Comparison of ENCODE assay signal across 14 mouse cellular contexts in genomic region chr11:103372561-103372960, GRCm38 (mm10). TPM values are rescaled to one million over a fixed set of nuclear protein-coding genes. Genes with fewer than 3 reads are reported as not detected.
DNase-seq lines count a peak whose midpoint lies in the region; ATAC-seq and TF ChIP-seq lines count a peak whose summit lies in the region.
"Had no signal": no experiment of that assay in that cellular context is flagged by ENCODE, and none has a peak within 500 bp of the region (broad histone marks: within the 10 kb centered on the region; RNA-seq: fewer than 3 reads in every experiment).

No protein-coding gene starts in this region.

- no peak for TF ChIP-seq CTCF in heart, postnatal 0 days (IDR thresholded peaks at IDR 0.05; ENCODE audit: low read depth)

- DNase-seq in heart, postnatal 0 days (ENCODE audit: low spot score), result no peak
- DNase-seq in lung, postnatal 36 days, result no peak
- no peak for DNase-seq in adrenal gland, adult 18-20 months (ENCODE audit: low spot score in 2 of 2)
- DNase-seq in liver, embryonic 11.5 days (ENCODE audit: low spot score), result no peak
- DNase-seq: liver, postnatal 0 days had no signal

- no peak overlapping the region for H3K9ac ChIP-seq in heart, postnatal 0 days (replicated peaks; ENCODE audit: low read depth, low read length)
- no peak overlapping the region for H3K9ac ChIP-seq in heart, embryonic 12.5 days
- no peak overlapping the region for H3K9ac ChIP-seq in lung, embryonic 15.5 days
- no peak overlapping the region for H3K9ac ChIP-seq in liver, embryonic 11.5 days (ENCODE audit: low read depth, low read length)
- H3K9ac ChIP-seq: limb, embryonic 13.5 days; liver, postnatal 0 days had no signal

- no peak overlapping the region for H3K4me2 ChIP-seq in heart, postnatal 0 days (ENCODE audit: low read depth, low read length)
- H3K4me2 ChIP-seq in heart, embryonic 12.5 days, result no peak overlapping the region
- no peak overlapping the region for H3K4me2 ChIP-seq in lung, embryonic 15.5 days
- H3K4me2 ChIP-seq in liver, embryonic 11.5 days, result no peak overlapping the region
- H3K4me2 ChIP-seq: limb, embryonic 13.5 days had no signal

- H3K4me3 ChIP-seq in heart, postnatal 0 days (ENCODE audit: low read depth, low read length), result no peak overlapping the region
- no peak overlapping the region for H3K4me3 ChIP-seq in heart, embryonic 12.5 days
- no peak overlapping the region for H3K4me3 ChIP-seq in lung, embryonic 15.5 days
- no peak overlapping the region for H3K4me3 ChIP-seq in macrophage (ENCODE audit: inconsistent target)
- no peak overlapping the region for H3K4me3 ChIP-seq in liver, embryonic 11.5 days (ENCODE audit: low read depth, low read length)
- H3K4me3 ChIP-seq: limb, embryonic 13.5 days; midbrain, embryonic 10.5 days; myocyte had no signal

- H3K27ac ChIP-seq in heart, postnatal 0 days (ENCODE audit: low read depth), result peak overlapping the region; percentile 32; the same call in 1 of the 2 replicates
- H3K27ac ChIP-seq in heart, embryonic 12.5 days (ENCODE audit: poor library complexity, severe bottlenecking), result no peak overlapping the region
- peak overlapping the region; percentile 82 for H3K27ac ChIP-seq in lung, embryonic 15.5 days
- H3K27ac ChIP-seq in macrophage, result 0 out of 2 replicates have a peak overlapping the region, but pooled peaks have one; percentile 13
- no peak overlapping the region for H3K27ac ChIP-seq in liver, embryonic 11.5 days (ENCODE audit: low read depth, low read length)
- H3K27ac ChIP-seq: limb, embryonic 13.5 days had no signal

- peaks cover 88% of the 10 kb centered on the region for H3K79me2 ChIP-seq in macrophage (ENCODE audit: inconsistent target)

- no peak for TF ChIP-seq EP300 in heart, postnatal 0 days (IDR thresholded peaks at IDR 0.05; ENCODE audit: low read depth)

- H3K4me1 ChIP-seq in heart, postnatal 0 days (ENCODE audit: control insufficient read depth, insufficient read depth), result 0 out of 2 replicates have a peak, but pooled peaks cover 14% of the 10 kb centered on the region
- peaks cover 14% of the 10 kb centered on the region; the same call in 1 of the 2 replicates for H3K4me1 ChIP-seq in heart, embryonic 12.5 days (replicated peaks)
- H3K4me1 ChIP-seq in lung, embryonic 15.5 days, result peaks cover 22% of the 10 kb centered on the region; the same call in 1 of the 2 replicates
- H3K4me1 ChIP-seq in liver, embryonic 11.5 days (replicated peaks; ENCODE audit: control insufficient read depth, insufficient read depth, low read length), result no peaks in the 10 kb centered on the region
- H3K4me1 ChIP-seq: limb, embryonic 13.5 days; midbrain, embryonic 10.5 days had no signal

- 80% methylated on average over 4 of the region's 4 CpGs for WGBS in heart, postnatal 0 days
- WGBS in heart, embryonic 12.5 days, result 91% methylated on average over 4 of the region's 4 CpGs
- whole genome bisulfite sequencing in lung, embryonic 15.5 days, result 82% methylated on average over 4 of the region's 4 CpGs
- whole genome bisulfite sequencing in macrophage (ENCODE audit: missing documents), result 71% methylated on average over 4 of the region's 4 CpGs
- 86% methylated on average over 4 of the region's 4 CpGs for WGBS in liver, embryonic 11.5 days

- ATAC-seq in heart, postnatal 0 days (ENCODE audit: insufficient read depth, low read depth), result no peak
- ATAC-seq in heart, embryonic 12.5 days (ENCODE audit: insufficient number of reproducible peaks, low FRiP score), result no peak
- no peak for ATAC-seq in lung, embryonic 15.5 days (ENCODE audit: borderline replicate concordance, extremely low read depth, low FRiP score, low TSS enrichment)
- peak; percentile 71 for ATAC-seq in CD4-positive, CD25-positive, alpha-beta regulatory T cell, adult 4 months
- ATAC-seq in liver, embryonic 11.5 days (replicated peaks; ENCODE audit: low FRiP score), result no peak
- ATAC-seq: hindbrain, embryonic 16.5 days; liver, postnatal 0 days; Patski had no signal

- no peaks in the 10 kb centered on the region for H3K27me3 ChIP-seq in heart, postnatal 0 days (ENCODE audit: control insufficient read depth, insufficient read depth, low read length)
- H3K27me3 ChIP-seq in heart, embryonic 12.5 days (replicated peaks), result no peaks in the 10 kb centered on the region
- no peaks in the 10 kb centered on the region for H3K27me3 ChIP-seq in lung, embryonic 15.5 days
- H3K27me3 ChIP-seq in liver, embryonic 11.5 days (replicated peaks; ENCODE audit: control insufficient read depth, insufficient read depth, low read length), result no peaks in the 10 kb centered on the region
- H3K27me3 ChIP-seq: limb, embryonic 13.5 days; Patski had no signal

- peaks cover 29% of the 10 kb centered on the region for H3K36me3 ChIP-seq in heart, postnatal 0 days (replicated peaks; ENCODE audit: control insufficient read depth, insufficient read depth, low read length)
- H3K36me3 ChIP-seq in heart, embryonic 12.5 days, result peaks cover 53% of the 10 kb centered on the region
- peaks cover 13% of the 10 kb centered on the region for H3K36me3 ChIP-seq in lung, embryonic 15.5 days
- H3K36me3 ChIP-seq in macrophage (ENCODE audit: inconsistent target), result peaks cover 75% of the 10 kb centered on the region
- H3K36me3 ChIP-seq in liver, embryonic 11.5 days (ENCODE audit: control insufficient read depth, insufficient read depth, low read length), result peaks cover 6% of the 10 kb centered on the region

- H3K9me3 ChIP-seq in heart, postnatal 0 days (replicated peaks; ENCODE audit: control insufficient read depth, low read length), result no peaks in the 10 kb centered on the region
- no peaks in the 10 kb centered on the region for H3K9me3 ChIP-seq in heart, embryonic 12.5 days (replicated peaks)
- H3K9me3 ChIP-seq in lung, embryonic 15.5 days, result no peaks in the 10 kb centered on the region
- no peaks in the 10 kb centered on the region for H3K9me3 ChIP-seq in liver, embryonic 11.5 days (ENCODE audit: control insufficient read depth, low read length)
- H3K9me3 ChIP-seq: limb, embryonic 13.5 days; midbrain, embryonic 10.5 days had no signal

RNA-seq across cellular contexts. Expression of gene Arhgap27, which starts 9.1 kb away (rescaled TPM):
- 9.7 and 15.1 TPM in 2 replicates for total RNA-seq in heart, postnatal 0 days (2014; rRNA removed; ENCODE audit: low replicate concordance)
- polyA plus RNA-seq in heart, postnatal 0 days (2015; fragmentation: Nextera tagmentation; extraction: Ambion mirVana), result 5.4 and 6.5 TPM in 2 replicates
- polyA plus RNA-seq in heart, embryonic 12.5 days (2016; fragmentation: Nextera tagmentation; extraction: Ambion mirVana), result 6.7 and 8.9 TPM in 2 replicates
- polyA plus RNA-seq in lung, embryonic 15.5 days (2015; fragmentation: Nextera tagmentation; extraction: Ambion mirVana), result 17.0 and 17.3 TPM in 2 replicates
- polyA plus RNA-seq in CD4-positive, CD25-positive, alpha-beta regulatory T cell, adult 4 months (2017; shearing (Covaris generic)), result 10 to 100 TPM; 21.4 to 36.6 TPM
- total RNA-seq in macrophage (2018; cell fraction: chromatin; rRNA removed), result 100 to 1,000 TPM in 1 of 26 experiments, 10 to 100 TPM in 22, 1 to 10 TPM in 3; 6.1 to 113 (median 35.5) TPM
- total RNA-seq in macrophage (2018; cell fraction: cytosol; rRNA removed), result 10 to 100 TPM in 13 of 26 experiments, 1 to 10 TPM in 13; 2.3 to 28.4 (median 11.2) TPM
- total RNA-seq in macrophage (2018; cell fraction: nucleus; rRNA removed), result 10 to 100 TPM in 22 of 26 experiments, 1 to 10 TPM in 4; 5.9 to 75.3 (median 23.3) TPM
- 3.7 to 16.2 TPM (median 6.5 TPM) in 3 replicates for polyA plus RNA-seq in macrophage (2018)
- total RNA-seq in adrenal gland, adult 18-20 months (2021), result 10 to 100 TPM; 12.4 to 13.1 TPM
- 5.0 and 5.1 TPM in 2 replicates for polyA plus RNA-seq in liver, embryonic 11.5 days (2014; fragmentation: Nextera tagmentation; extraction: Ambion mirVana)

RNA-seq across cellular contexts. Expression of gene Plekhm1, which starts 39.9 kb away (rescaled TPM):
- 3.9 and 4.9 TPM in 2 replicates for total RNA-seq in heart, postnatal 0 days (2014; rRNA removed; ENCODE audit: low replicate concordance)
- 3.4 and 3.5 TPM in 2 replicates for polyA plus RNA-seq in heart, postnatal 0 days (2015; fragmentation: Nextera tagmentation; extraction: Ambion mirVana)
- polyA plus RNA-seq in heart, embryonic 12.5 days (2016; fragmentation: Nextera tagmentation; extraction: Ambion mirVana), result 7.4 and 7.5 TPM in 2 replicates
- polyA plus RNA-seq in lung, embryonic 15.5 days (2015; fragmentation: Nextera tagmentation; extraction: Ambion mirVana), result 8.3 TPM in 2 replicates
- polyA plus RNA-seq in CD4-positive, CD25-positive, alpha-beta regulatory T cell, adult 4 months (2017; shearing (Covaris generic)), result 10 to 100 TPM in 1 of 2 experiments, 1 to 10 TPM in 1; 7.0 to 15.2 TPM
- total RNA-seq in macrophage (2018; cell fraction: chromatin; rRNA removed), result 100 to 1,000 TPM in 12 of 26 experiments, 10 to 100 TPM in 14; 24.8 to 273 (median 87.3) TPM
- 100 to 1,000 TPM in 8 of 26 experiments, 10 to 100 TPM in 18; 29.1 to 127 (median 87.0) TPM for total RNA-seq in macrophage (2018; cell fraction: cytosol; rRNA removed)
- total RNA-seq in macrophage (2018; cell fraction: nucleus; rRNA removed), result 100 to 1,000 TPM in 13 of 26 experiments, 10 to 100 TPM in 13; 32.5 to 241 (median 99.4) TPM
- 55.1 to 87.8 TPM (median 77.5 TPM) in 3 replicates for polyA plus RNA-seq in macrophage (2018)
- total RNA-seq in adrenal gland, adult 18-20 months (2021), result 10 to 100 TPM; 21.3 to 22.2 TPM
- polyA plus RNA-seq in liver, embryonic 11.5 days (2014; fragmentation: Nextera tagmentation; extraction: Ambion mirVana), result 7.6 and 9.1 TPM in 2 replicates

Comparison
In these comparisons a context has a peak if more than half of its experiments do, and no peak if none do; other contexts are left out.
1. H3K27ac ChIP-seq: peak in heart, postnatal 0 days (single experiment), lung, embryonic 15.5 days (single experiment) and macrophage (single experiment); none in heart, embryonic 12.5 days (single experiment) and liver, embryonic 11.5 days (single experiment).